Mouse (Mus musculus): Measurements from ENCODE around the gene Hs6st1. TPM values are rescaled to one million over a fixed set of nuclear protein-coding genes. Genes with fewer than 3 reads are reported as not detected.
A peak's percentile ranks its signal among the peaks of the same experiment; 100 is the strongest.

The Hs6st1 gene
- polyA plus RNA-seq, 1 experiment from 2014 or later, result 12.0 TPM

DNA sequence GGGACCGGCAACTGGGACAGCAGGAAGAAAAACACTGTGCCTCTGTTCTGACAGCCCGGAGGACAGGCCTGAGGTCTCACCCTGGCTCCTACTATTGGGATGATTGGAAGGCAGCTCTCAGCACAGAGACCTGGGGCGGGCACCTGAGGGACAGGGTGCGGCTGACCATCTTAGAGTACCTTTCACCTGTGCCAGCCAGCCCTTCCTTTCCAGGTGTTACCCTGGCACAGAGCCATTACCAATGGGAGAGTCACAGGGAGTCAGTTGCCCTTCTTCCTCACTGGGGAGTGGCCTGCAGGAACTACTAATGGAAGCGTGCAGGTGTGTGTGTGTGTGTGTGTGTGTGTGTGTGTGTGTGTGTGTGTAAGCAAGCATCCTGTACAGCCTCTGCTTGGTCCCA is 15.4 kb downstream of the Hs6st1 start:
- Histone ChIP-seq H3K9me3 (no peaks in the 10 kb centered on the region), H3K4me1 (replicated peaks) (peaks cover 39% of the 10 kb centered on the region), H3K9ac (replicated peaks) (no peak overlapping the region), H3K27me3 (no peaks in the 10 kb centered on the region), H3K27ac (no peak overlapping the region), H3K4me3 (replicated peaks) (no peak overlapping the region), H3K36me3 (peaks cover 33% of the 10 kb centered on the region; the same call in 1 of the 2 replicates), H3K4me2 (no peak overlapping the region)
- WGBS, result 91% methylated on average over 5 of the region's 5 CpGs
- ATAC-seq (ENCODE audit: insufficient number of reproducible peaks, insufficient read depth, low FRiP score, low TSS enrichment, low read depth), result no peak

DNA sequence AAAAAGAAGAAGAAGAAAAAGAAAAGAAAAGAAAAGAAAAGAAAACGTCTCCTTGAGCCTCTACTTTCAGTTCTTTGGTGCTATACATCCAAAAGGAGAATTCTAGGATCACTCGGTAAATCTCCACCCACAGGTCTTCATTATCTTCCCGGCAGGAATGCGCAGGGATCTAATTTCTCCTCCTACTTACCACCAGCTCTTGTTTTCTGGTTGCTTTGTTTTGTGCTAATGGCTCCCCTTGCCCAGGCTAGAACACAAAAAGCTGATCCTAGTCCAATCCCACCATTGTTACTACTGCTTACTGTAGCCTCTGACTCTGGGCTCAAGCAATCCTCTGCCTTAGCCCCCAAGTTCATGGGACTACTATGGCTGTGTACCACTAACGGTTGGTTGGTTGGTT is 16.9 kb downstream of the Hs6st1 start:
- Histone ChIP-seq H3K27me3 (no peaks in the 10 kb centered on the region), H3K36me3 (peaks cover 33% of the 10 kb centered on the region; the same call in 1 of the 2 replicates), H3K9ac (replicated peaks) (no peak overlapping the region), H3K4me3 (replicated peaks) (no peak overlapping the region), H3K4me2 (no peak overlapping the region), H3K9me3 (no peaks in the 10 kb centered on the region), H3K4me1 (replicated peaks) (peaks cover 39% of the 10 kb centered on the region), H3K27ac (no peak overlapping the region)
- WGBS, result 95% methylated on average over 5 of the region's 5 CpGs
- ATAC-seq (ENCODE audit: insufficient number of reproducible peaks, insufficient read depth, low FRiP score, low TSS enrichment, low read depth), result no peak

DNA sequence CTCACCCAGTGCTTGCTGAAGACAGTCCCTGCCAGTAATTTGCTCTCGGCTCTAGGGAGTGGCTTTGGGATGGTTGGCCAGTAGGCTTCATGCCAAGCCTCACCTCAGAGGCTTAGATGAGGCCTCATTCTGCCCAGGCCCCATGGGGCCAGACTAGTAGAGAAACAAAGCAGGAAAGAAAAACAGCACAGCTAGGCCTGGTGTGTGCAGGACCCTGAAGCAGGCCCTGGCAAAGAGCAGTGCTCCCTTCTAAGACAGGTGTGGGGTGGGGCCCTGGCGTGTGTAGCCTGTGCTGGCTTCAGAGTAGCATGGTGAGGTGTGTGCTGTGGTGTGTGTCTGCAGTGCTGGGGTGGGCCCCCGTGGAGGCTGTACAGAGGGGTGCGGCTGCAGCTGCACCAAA is 20.2 kb downstream of the Hs6st1 start:
- WGBS, result 63% methylated on average over 4 of the region's 4 CpGs
- Histone ChIP-seq H3K4me1 (replicated peaks) (peaks cover 30% of the 10 kb centered on the region), H3K27me3 (no peaks in the 10 kb centered on the region), H3K4me3 (replicated peaks) (no peak overlapping the region), H3K9me3 (no peaks in the 10 kb centered on the region), H3K36me3 (peaks cover 38% of the 10 kb centered on the region; the same call in 1 of the 2 replicates), H3K9ac (replicated peaks) (no peak overlapping the region), H3K27ac (0 out of 2 replicates have a peak overlapping the region, but pooled peaks have one; percentile 5), H3K4me2 (no peak overlapping the region)
- 0 out of 2 replicates have a peak, but pooled peaks have one; percentile 56 for ATAC-seq (ENCODE audit: insufficient number of reproducible peaks, insufficient read depth, low FRiP score, low TSS enrichment, low read depth)

DNA sequence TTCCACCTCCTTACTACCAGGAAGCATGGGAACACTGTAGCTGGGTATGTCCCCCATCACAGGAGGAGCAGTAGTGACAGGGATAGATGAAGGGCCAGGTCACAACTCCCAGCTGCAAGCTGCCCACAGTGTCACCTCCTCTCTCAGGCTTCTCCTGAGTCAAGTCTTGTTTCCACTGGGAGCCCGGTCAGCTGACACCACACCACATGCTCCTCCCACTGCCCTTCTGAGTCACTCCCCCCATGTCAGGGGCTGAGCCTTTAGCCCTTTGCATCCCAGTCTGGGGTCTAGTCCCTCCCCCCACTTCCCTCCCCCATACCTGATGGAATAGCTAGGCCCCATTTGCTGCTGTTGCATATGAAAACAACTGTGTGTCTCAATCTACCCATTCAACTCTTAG is 21.3 kb downstream of the Hs6st1 start:
- 50% methylated on average over 1 of the region's 1 CpGs for WGBS
- Histone ChIP-seq H3K27ac (no peak overlapping the region), H3K4me3 (replicated peaks) (no peak overlapping the region), H3K4me1 (replicated peaks) (peaks cover 30% of the 10 kb centered on the region), H3K27me3 (no peaks in the 10 kb centered on the region), H3K36me3 (peaks cover 41% of the 10 kb centered on the region), H3K9me3 (no peaks in the 10 kb centered on the region), H3K9ac (replicated peaks) (no peak overlapping the region), H3K4me2 (no peak overlapping the region)
- ATAC-seq (ENCODE audit: insufficient number of reproducible peaks, insufficient read depth, low FRiP score, low TSS enrichment, low read depth), result no peak

DNA sequence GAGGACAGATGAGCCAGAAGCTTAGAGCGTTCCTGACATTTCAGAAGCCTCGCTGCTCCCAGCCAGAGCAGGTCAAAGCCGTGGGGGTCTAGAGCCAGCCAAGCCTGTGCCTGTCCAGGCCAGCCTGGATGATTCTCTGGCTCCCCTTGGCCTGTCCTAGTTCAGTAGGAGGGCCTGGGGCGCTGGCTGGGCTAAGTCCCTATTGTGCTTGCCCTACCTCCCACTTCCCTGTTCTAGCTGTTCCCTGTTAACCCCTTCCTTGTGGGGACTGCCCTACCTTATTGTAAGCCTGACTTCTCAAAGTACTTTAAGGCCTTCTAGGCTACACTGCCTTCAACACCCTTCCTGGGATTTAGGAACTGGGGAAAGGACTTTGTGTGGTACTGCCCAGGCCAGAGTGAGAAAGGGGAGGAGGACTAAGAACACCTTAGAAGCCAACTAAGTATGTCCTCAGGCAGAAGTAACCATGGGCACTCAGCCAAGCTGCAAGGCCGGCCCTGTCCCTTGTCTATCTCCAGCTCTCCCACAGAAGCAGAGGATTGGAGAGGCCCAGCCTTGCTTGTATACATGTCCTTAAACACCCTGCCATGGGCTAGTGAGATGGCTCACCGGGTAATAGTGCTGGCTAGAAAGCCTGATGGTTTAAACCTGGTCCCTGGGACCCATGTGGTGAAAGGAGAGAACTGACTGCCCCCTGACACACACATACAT is 22.0 kb downstream of the Hs6st1 start:
- no peak for ATAC-seq (ENCODE audit: insufficient number of reproducible peaks, insufficient read depth, low FRiP score, low TSS enrichment, low read depth)
- no peak overlapping the region for H3K4me2 ChIP-seq
- WGBS, result 67% methylated on average over 6 of the region's 6 CpGs
- H3K9me3 ChIP-seq, result no peaks in the 10 kb centered on the region
- H3K4me1 ChIP-seq (replicated peaks), result peaks cover 30% of the 10 kb centered on the region
- H3K27me3 ChIP-seq, result no peaks in the 10 kb centered on the region
- no peak overlapping the region for H3K9ac ChIP-seq (replicated peaks)
- H3K27ac ChIP-seq, result no peak overlapping the region
- H3K4me3 ChIP-seq (replicated peaks), result no peak overlapping the region
- H3K36me3 ChIP-seq, result peaks cover 43% of the 10 kb centered on the region

DNA sequence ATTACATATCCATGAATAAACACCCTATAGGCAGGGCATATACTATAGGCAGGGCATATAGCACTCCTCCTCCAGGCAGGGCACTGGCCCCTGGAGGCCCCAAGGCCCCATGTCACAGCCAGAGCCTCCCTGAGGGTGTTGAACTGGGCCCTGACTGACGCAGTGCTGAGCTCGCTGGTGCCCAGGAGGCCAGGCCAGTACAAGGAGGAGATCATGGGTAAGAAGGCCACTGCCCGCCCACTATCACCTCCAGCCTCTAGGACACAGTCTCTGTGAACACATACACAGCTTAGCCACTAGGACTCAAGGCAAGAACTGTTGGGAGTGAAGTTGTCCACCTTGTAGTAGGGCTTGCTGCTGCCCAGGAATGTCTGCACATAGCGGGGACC is 22.5 kb downstream of the Hs6st1 start:
- no peak for ATAC-seq (ENCODE audit: insufficient number of reproducible peaks, insufficient read depth, low FRiP score, low TSS enrichment, low read depth)
- Histone ChIP-seq H3K4me3 (replicated peaks) (no peak overlapping the region), H3K4me1 (replicated peaks) (peaks cover 30% of the 10 kb centered on the region), H3K9ac (replicated peaks) (no peak overlapping the region), H3K4me2 (no peak overlapping the region), H3K27me3 (no peaks in the 10 kb centered on the region), H3K9me3 (no peaks in the 10 kb centered on the region), H3K27ac (no peak overlapping the region), H3K36me3 (peaks cover 43% of the 10 kb centered on the region)
- WGBS, result 91% methylated on average over 4 of the region's 4 CpGs

DNA sequence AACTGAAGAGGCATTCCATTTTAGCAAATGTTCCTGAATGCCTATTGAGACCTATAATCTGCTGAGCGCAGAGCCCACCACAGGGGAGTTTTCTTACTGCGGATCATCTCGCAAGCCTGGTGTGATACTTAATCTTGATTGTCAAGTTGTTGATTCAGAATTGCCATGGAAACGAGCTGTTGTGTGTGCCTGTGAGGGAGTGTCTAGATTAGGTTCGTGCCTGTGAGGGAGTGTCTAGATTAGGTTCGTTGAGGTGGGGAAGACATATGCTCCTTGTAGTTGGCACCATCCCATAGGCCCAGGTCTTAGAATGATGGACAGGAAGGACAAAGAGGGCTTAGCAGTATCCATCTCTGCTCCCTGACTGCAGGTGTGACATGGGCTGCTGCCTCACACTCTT is 23.0 kb downstream of the Hs6st1 start:
- no peak for ATAC-seq (ENCODE audit: insufficient number of reproducible peaks, insufficient read depth, low FRiP score, low TSS enrichment, low read depth)
- Histone ChIP-seq H3K4me1 (replicated peaks) (peaks cover 34% of the 10 kb centered on the region), H3K4me3 (replicated peaks) (no peak overlapping the region), H3K4me2 (no peak overlapping the region), H3K27ac (no peak overlapping the region), H3K9ac (replicated peaks) (no peak overlapping the region), H3K9me3 (no peaks in the 10 kb centered on the region), H3K27me3 (no peaks in the 10 kb centered on the region), H3K36me3 (peaks cover 37% of the 10 kb centered on the region)
- WGBS, result 86% methylated on average over 6 of the region's 6 CpGs

DNA sequence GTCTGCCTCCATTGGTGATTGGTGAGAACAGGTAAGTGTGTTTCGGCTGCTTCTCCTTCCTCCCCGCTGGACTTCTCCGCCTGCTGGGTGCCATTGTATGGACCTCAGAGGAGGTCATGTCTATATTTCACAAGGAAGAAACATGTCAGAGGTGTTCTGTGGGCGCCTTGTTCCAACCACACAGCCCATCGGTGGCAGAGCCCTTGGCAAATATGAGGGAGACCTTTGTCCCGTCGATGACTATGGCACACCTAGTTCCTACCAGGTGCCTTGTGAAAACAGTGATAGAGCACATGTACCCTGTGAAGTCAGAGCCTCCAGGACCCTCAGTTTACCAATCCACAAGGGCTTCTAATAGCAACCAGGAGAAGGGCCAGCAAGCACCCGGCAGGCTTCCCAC is 25.5 kb downstream of the Hs6st1 start:
- peaks cover 29% of the 10 kb centered on the region for H3K36me3 ChIP-seq

DNA sequence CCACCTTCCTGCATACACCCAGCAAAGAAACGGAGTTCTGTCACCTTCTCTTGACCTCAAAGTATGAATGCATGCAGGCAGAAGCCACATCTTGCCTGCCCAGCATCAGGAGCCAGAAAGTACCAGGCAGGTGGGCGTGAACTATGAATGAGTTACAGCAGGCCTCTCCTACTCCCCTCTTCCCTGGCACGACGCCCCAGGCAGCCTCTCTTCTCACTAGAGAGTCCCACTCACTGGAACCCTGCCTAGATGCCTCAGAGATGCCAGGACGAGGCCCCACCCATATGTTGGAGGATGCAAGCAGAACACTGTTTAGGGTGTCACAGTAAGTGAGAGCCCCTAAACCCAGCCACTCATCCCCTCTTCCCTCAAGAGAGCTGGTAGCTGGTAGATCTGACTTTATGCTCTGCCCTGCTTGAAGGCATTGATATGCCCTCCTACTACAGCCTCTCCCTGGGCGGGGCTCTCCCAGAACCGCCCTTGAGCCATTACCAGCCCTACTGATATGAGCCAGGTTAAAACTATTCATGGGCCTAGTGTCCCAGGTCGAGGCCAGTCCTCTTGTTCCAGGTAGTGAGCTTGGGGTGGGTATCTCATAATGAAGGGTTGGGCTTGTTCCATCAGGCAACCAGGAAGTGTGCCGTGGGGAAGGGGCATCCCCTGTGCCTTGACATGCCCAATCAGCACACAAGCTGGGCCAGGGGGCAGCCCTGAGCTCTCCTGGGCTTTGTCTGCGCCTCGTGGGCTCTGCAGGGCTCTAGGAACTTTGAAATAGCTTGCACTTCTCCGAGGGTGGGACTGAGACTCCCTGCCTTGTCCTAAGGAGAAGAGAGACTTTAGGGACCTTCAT is 27.4 kb downstream of the Hs6st1 start:
- Histone ChIP-seq H3K4me1 (replicated peaks) (peaks cover 4% of the 10 kb centered on the region; the same call in 1 of the 2 replicates), H3K27ac (no peak overlapping the region), H3K27me3 (no peaks in the 10 kb centered on the region), H3K4me2 (no peak overlapping the region), H3K36me3 (peaks cover 26% of the 10 kb centered on the region), H3K9me3 (no peaks in the 10 kb centered on the region), H3K9ac (replicated peaks) (no peak overlapping the region), H3K4me3 (replicated peaks) (no peak overlapping the region)
- ATAC-seq (ENCODE audit: insufficient number of reproducible peaks, insufficient read depth, low FRiP score, low TSS enrichment, low read depth), result no peak
- WGBS, result 81% methylated on average over 12 of the region's 12 CpGs

More for the DNA sequence above, 25.5 kb downstream of the Hs6st1 start:
- Histone ChIP-seq H3K4me3 (replicated peaks) (no peak overlapping the region), H3K9me3 (no peaks in the 10 kb centered on the region), H3K4me1 (replicated peaks) (peaks cover 18% of the 10 kb centered on the region), H3K9ac (replicated peaks) (no peak overlapping the region), H3K27ac (no peak overlapping the region), H3K4me2 (no peak overlapping the region), H3K27me3 (no peaks in the 10 kb centered on the region)
- 94% methylated on average over 8 of the region's 8 CpGs for WGBS
- no peak for ATAC-seq (ENCODE audit: insufficient number of reproducible peaks, insufficient read depth, low FRiP score, low TSS enrichment, low read depth)

DNA sequence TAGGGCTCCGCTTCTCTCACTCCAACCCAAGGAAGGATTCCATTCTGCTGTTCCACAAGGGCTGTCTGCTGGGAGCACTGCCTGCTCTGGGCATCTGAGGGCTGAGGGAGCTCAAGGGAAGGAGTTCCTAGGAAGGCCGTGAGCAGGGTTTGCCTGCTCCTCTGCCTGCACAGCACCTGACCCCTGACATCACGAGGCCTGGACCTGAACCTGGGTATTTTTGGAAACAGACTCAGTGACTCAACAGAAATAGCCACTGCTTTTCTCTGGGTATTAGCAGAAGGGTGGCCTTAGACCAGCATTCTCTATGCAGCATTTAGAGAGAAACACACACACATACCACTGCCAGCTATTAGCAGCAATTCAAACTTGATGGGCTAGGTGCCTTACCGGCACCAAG is 30.2 kb downstream of the Hs6st1 start:
- no peak overlapping the region for H3K4me2 ChIP-seq
- no peak for ATAC-seq (ENCODE audit: insufficient number of reproducible peaks, insufficient read depth, low FRiP score, low TSS enrichment, low read depth)
- peaks cover 41% of the 10 kb centered on the region for H3K36me3 ChIP-seq
- H3K27ac ChIP-seq, result no peak overlapping the region
- H3K27me3 ChIP-seq, result no peaks in the 10 kb centered on the region
- no peak overlapping the region for H3K9ac ChIP-seq (replicated peaks)
- 94% methylated on average over 4 of the region's 4 CpGs for WGBS
- H3K9me3 ChIP-seq, result no peaks in the 10 kb centered on the region
- H3K4me3 ChIP-seq (replicated peaks), result no peak overlapping the region
- peaks cover 4% of the 10 kb centered on the region; the same call in 1 of the 2 replicates for H3K4me1 ChIP-seq (replicated peaks)

DNA sequence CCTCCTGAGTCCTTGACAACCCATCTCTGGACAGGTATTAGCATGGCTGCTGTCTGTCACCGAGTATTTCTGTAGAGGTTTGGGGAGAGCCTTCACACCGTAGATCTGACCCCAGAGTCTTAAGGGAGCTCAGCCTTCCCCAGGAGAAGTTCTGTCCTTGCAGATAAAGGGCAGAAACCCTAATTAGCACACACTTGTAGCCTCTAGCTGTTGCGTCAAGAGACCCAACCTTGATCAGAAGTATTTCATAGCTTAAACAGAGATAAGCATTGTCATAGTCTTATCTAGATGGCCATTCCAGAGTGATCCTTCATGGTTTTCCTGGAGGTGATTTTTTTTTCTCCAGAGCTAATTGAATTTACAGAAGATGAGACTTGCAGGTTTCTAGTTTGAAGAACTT is 32.2 kb downstream of the Hs6st1 start:
- H3K36me3 ChIP-seq, result peaks cover 43% of the 10 kb centered on the region
- no peaks in the 10 kb centered on the region for H3K9me3 ChIP-seq
- no peak overlapping the region for H3K4me2 ChIP-seq
- H3K4me1 ChIP-seq (replicated peaks), result peaks cover 4% of the 10 kb centered on the region; the same call in 1 of the 2 replicates
- WGBS, result 95% methylated on average over 3 of the region's 3 CpGs
- ATAC-seq (ENCODE audit: insufficient number of reproducible peaks, insufficient read depth, low FRiP score, low TSS enrichment, low read depth), result no peak
- no peak overlapping the region for H3K27ac ChIP-seq
- no peaks in the 10 kb centered on the region for H3K27me3 ChIP-seq
- H3K4me3 ChIP-seq (replicated peaks), result no peak overlapping the region
- H3K9ac ChIP-seq (replicated peaks), result no peak overlapping the region

Data from limb, embryonic 12.5 days (tissue).